Mouse (Mus musculus) A20 (cell line): ENCODE results near the gene Aldh5a1.

Experiments
- DNase-seq: peaks from one replicate; pipeline ENCODE4 v3.0.0-alpha.2; 2011; ENCODE audit warnings: low read depth, low spot score

The Aldh5a1 gene

DNA sequence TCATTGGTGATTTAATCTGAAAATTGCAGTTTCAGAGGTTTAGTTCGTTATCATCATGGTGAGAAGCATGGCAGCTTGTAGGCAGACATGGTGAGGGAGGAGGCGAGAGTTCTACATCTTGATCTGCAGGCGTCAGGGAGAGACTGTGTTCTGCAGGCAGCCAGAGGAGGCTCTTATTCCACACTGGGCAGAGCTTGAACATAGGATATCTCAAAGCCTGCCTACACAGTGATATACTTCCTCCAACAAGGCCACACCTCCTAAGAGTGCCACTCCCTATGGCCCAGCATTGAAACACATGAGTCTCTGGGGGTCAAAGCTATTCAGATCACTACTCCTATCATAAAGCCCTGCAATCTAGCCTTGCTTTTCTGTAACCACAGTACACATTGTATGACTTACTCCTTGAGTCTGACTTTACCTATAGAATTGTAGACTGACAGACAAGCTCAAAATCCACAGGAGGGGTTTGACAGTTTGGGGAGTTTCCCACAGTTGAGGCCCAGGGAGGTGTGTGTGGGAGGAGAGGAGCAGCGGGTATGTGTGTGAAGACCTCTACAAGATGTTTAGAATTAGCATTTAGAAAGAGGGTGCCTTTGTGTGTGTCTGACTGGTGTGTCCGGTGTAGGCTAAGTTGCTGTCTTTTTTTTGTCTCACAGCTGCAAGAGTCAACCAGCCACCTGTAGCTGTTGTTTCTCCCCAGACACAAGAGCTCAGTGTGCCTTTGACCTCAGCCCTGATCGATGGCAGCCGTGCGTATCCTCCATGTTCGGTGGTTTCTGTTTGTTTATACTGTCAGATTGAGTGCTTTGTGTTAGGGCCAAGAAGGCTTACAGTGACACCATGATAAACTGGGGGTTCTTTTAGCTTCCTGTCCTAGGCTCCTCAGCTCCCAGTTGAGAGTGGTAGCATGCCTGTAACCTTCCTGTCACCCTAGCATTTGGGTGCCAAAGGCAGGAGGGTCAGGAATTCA, 70.7 kb downstream of the Aldh5a1 start:
- DNase-seq = peak; percentile 80

DNA sequence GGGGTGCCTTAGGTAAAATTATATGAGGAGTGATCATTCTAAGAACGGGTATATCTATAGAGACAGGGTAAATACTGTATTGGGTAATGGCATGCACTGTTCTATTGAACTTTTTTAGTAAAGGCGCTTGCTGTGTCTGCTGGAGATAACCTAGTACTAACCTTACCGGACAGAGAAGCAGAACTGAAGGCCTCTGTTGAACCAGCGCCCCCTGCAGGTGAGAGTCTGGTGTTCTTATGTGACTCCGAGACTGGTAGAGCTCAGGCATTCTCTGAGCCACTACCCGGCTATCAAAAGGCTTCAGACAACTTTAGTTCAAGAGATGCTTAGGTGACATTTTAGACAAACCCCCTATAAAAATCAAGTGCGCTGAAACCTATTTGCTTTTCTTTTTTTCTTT, 74.9 kb downstream of the Aldh5a1 start:
- peak; percentile 78 for DNase-seq

DNA sequence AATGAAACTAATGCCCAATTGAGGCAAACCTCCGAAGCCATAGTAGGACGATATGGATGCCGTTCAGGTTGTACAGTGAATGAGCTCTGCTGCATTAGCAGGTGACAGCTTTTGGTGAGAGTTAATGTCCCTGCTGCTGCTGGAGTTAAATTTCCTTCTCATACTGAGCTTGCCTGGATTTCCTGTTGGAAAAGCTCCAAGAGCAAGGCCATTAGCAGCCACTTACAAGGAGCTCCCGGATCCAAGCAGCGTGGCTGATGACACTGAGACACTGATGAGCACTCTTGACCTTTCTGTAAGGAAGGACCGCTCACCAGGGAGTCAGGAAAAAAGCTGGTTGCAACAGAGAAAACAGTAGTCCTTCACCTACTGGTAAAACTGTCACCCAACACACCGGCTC, 75.4 kb downstream of the Aldh5a1 start:
- DNase-seq = no peak

DNA sequence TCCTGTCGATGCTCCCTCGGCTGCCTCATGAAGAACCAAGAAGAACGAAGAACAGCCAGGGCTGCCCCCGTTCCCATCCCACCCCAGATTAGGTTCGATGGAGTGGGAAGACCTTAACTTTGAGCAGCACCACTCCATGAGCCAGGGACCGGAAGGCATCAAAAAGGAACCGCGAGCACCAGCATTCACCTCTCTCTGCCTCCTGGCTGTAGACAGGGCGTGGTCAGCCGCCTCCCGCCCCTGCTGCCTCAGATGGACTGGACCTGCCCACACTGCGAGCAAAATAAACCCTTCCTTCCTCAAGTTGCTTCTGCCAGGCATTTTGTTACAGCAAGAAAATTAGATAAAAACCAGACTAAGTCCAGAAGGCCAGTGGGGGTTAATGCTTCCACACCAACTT, 76.4 kb downstream of the Aldh5a1 start:
- no peak for DNase-seq

DNA sequence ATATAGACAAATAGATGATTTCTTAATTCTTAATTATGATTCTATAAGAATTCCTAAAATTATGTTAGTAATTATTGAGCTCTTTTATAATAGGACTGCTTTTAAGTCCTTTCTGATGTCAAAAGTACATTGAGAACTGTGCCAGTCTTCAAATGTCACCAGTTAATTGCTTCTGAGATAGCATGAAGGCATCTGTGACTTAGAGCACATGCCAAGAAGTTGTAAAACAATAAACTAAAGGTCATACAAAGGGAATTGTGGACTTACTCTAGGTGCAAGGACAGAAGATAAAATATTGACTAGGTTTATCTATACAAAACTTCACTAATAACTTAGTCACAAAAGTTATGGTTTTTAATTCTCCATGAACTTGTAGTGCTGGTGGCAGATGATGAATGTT, 78.3 kb downstream of the Aldh5a1 start:
- DNase-seq = no peak
